Mouse (Mus musculus) small intestine, adult 2 months (tissue): ENCODE data around the gene Tmc5. TPM values are rescaled to one million over a fixed set of nuclear protein-coding genes. Genes with fewer than 3 reads are reported as not detected.

Source experiments
- H3K27ac ChIP-seq: fragments of 200-500 bp; 2 replicates; pipeline ENCODE4 v1.5.1; 2012; ENCODE audit warnings: low read depth, low read length, control low read depth, inconsistent platforms; ENCODE audit not compliant: insufficient read depth
- H3K27me3 ChIP-seq: fragments of 200-500 bp; 2 replicates; pipeline ENCODE4 v1.6.1; 2012; ENCODE audit warnings: mild to moderate bottlenecking, moderate library complexity, low read length, inconsistent platforms; ENCODE audit not compliant: control insufficient read depth, insufficient read depth
- H3K36me3 ChIP-seq: fragments of 200-500 bp; 2 replicates; pipeline ENCODE4 v1.6.1; 2012; ENCODE audit warnings: mild to moderate bottlenecking, low read length, control low read depth, inconsistent platforms; ENCODE audit not compliant: control insufficient read depth, insufficient read depth
- H3K4me1 ChIP-seq: fragments of 200-500 bp; 2 replicates; pipeline ENCODE4 v1.6.1; 2012; ENCODE audit warnings: low read length, inconsistent platforms, mixed read lengths; ENCODE audit not compliant: control insufficient read depth, insufficient read depth, insufficient read length
- H3K4me3 ChIP-seq: fragments of 200-500 bp; 2 replicates; pipeline ENCODE4 v1.5.1; 2012; ENCODE audit warnings: low read depth, mild to moderate bottlenecking, control low read depth, inconsistent platforms, low read length, moderate library complexity
- CTCF ChIP-seq: fragments of 200-500 bp; IDR thresholded peaks from 2 replicates; pipeline ENCODE4 v1.5.1; 2012; ENCODE audit warnings: low read depth, mild to moderate bottlenecking, control low read depth, inconsistent platforms, low read length, moderate library complexity, mixed read lengths; ENCODE audit not compliant: insufficient replicate concordance, insufficient read length; ENCODE audit errors: extremely low read depth
- POLR2A ChIP-seq: fragments of 200-500 bp; IDR thresholded peaks from 2 replicates; pipeline ENCODE4 v1.6.1; 2012; ENCODE audit warnings: low read depth, mild to moderate bottlenecking, control low read depth, inconsistent platforms, low read length, moderate library complexity
- WGBS: fragments of 180-500 bp; shearing (Covaris S2); methylation state at CpG from one replicate; pipeline ENCODE4 v1.1.7; 2018; 5-methylcytosine and 5-hydroxymethylcytosine counted together
- polyA plus RNA-seq: library from polyadenylated mRNA; depleted of rRNA; stranded (reverse); fragments of >200 nt; gene quantifications from 2 replicates; pipeline ENCODE4 v1.2.3, GENCODE M21; 2012

Tmc5 gene
- polyA plus RNA-seq, 1 experiment = 26.4 TPM

DNA sequence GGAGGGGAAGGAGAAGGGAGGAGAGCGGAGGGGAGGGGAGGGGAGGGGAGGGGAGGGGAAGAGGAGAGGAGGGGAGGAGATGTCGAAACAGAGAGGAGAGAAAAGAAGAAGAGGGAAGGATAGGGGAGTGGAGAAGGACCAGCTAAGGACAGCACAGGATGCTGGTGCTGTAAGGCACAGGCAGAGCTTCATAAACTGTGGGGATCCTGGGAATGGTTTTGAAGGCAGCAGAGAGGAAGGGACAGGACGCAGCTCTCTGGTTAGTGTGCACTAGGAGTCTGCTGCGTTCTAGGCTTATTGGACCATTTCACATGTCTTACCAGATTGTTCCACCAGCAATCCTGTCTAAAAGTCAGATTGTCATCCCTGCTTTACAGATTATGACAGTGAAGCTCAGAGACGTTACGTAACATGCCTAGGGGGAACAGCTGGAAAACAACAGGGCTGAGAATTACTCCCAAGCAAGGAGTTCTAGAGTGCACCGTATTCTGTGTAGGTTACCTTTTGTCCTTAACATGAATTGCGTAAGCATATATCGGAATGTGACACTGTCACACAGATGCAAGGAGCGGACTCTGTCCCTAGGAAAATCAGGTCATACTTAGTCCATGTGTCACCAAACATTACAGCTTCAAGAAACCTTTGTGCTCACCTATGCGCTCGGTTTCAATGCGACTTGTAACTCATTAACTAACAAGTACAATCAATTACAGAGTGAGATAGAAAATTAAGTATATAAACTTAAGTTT lies 30.6 kb downstream of the Tmc5 start:
- Histone ChIP-seq H3K27ac (peak overlapping the region; percentile 71), H3K4me3 (no peak overlapping the region), H3K27me3 (no peaks in the 10 kb centered on the region), H3K36me3 (peaks cover 42% of the 10 kb centered on the region), H3K4me1 (peaks cover 11% of the 10 kb centered on the region; the same call in 1 of the 2 replicates)
- no peak for TF ChIP-seq CTCF
- no peak for TF ChIP-seq POLR2A
- 39% methylated on average over 12 of the region's 13 CpGs for WGBS

DNA sequence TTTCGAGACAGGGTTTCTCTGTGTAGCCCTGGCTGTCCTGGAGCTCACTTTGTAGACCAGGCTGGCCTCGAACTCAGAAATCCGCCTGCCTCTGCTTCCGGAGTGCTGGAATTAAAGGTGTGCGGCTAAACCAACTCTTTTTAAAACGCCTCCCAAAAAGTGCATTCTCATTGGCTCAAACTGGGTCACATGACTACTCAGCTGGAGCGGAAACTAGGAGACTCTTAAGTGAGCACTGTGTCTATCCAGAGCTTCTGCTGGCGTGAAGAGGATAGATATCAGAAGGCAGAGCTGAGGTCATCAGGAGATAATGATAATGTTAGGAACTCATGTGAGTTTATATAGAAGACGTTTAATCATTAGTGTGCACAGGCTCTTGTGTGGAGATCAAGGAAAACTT lies 36.0 kb downstream of the Tmc5 start:
- no peak overlapping the region for H3K27ac ChIP-seq
- no peak overlapping the region for H3K4me3 ChIP-seq
- H3K4me1 ChIP-seq = peaks cover 8% of the 10 kb centered on the region; the same call in 1 of the 2 replicates
- WGBS = 81% methylated on average over 9 of the region's 9 CpGs
- no peaks in the 10 kb centered on the region for H3K27me3 ChIP-seq
- peaks cover 40% of the 10 kb centered on the region for H3K36me3 ChIP-seq
- no peak for TF ChIP-seq POLR2A

DNA sequence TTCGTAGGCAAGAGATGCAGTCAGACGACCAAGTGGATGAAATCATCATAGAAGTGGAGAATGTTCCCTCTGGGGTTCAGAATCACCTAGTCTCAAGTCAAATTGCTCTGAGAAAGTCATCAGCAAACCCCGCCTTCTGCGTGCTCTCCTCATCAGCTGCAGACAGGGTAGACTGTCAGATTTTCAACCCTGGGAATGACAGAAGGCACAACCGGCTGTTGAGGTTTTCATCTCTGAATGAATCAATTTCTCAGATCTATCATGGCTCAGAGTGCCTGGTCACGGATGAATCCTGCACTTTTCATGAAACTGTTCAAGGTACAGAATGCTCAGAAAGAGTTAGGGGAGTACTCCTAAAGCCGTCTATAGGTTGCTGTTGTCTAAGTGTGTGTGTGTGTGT lies 36.9 kb downstream of the Tmc5 start:
- WGBS = 89% methylated on average over 7 of the region's 7 CpGs
- no peaks in the 10 kb centered on the region for H3K27me3 ChIP-seq
- H3K4me3 ChIP-seq = no peak overlapping the region
- H3K4me1 ChIP-seq = peaks cover 3% of the 10 kb centered on the region; the same call in 1 of the 2 replicates
- H3K27ac ChIP-seq = no peak overlapping the region
- peaks cover 37% of the 10 kb centered on the region for H3K36me3 ChIP-seq
- TF ChIP-seq CTCF (no peak), POLR2A (no peak)

DNA sequence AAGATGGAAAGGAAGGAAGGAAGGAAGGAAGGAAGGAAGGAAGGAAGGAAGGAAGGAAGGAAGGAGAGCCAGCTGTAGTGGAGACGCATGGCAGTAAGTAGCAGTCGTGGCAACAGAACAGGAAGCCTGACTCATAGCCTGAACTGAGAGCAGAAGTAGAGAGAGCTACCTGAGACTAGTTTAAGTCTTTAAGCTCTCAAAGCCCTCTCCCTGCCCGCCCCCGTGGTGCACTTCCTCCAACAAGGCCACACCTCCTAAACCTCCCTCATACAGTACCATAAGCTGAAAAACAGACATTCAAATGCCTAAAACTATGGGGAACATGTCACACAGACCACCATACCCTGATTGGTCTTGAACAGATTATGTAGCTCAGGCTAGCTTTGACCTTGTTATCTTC lies 40.4 kb downstream of the Tmc5 start:
- no peak for TF ChIP-seq CTCF
- TF ChIP-seq POLR2A = no peak
- H3K27me3 ChIP-seq = no peaks in the 10 kb centered on the region
- H3K4me1 ChIP-seq = no peaks in the 10 kb centered on the region
- H3K36me3 ChIP-seq = peaks cover 44% of the 10 kb centered on the region
- H3K4me3 ChIP-seq = no peak overlapping the region
- 55% methylated on average over 4 of the region's 4 CpGs for WGBS
- no peak overlapping the region for H3K27ac ChIP-seq

DNA sequence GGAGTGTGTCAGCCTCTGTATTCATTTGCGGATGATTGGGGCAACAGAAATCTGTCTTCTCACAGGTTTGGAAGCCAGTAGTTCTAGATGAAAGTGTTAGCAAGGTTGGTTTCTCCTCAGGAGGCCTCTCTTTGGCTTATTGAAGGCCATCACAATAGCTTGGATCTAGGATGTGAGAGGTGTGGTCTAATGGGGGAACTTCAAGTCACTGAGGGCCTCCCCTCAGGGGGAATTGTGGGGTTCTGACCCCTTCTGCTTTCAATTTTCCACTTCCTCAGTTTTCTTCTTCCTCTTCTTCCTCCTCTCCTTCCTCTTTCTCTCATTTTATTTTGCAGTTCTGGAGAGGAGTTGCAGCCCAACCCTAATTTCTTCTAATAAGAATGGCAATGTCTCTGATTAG lies 49.1 kb downstream of the Tmc5 start:
- Histone ChIP-seq H3K27me3 (no peaks in the 10 kb centered on the region), H3K4me1 (no peaks in the 10 kb centered on the region), H3K4me3 (no peak overlapping the region), H3K36me3 (peaks cover 53% of the 10 kb centered on the region), H3K27ac (no peak overlapping the region)
- no peak for TF ChIP-seq CTCF
- 89% methylated on average over 1 of the region's 1 CpGs for WGBS

DNA sequence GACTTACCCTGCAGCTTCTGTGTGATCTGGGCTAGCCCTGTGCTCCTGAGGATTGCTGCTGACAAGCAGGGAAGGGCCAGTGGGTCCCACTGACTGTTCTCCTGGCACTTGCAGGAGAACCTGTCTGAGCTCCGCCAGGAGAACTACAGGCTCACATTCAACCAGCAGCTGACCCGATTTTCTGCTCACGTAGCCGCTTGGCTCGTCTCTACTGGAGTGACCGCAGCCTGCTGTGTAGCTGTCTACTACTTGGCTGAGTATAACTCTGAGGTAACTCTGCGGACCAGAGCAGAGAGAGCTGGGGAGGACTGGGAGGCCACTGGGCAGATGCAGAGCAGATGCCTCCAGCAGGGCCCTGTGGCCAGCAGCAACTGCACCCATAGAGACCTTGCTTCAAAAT lies 52.2 kb downstream of the Tmc5 start:
- H3K36me3 ChIP-seq = peaks cover 54% of the 10 kb centered on the region
- WGBS = 90% methylated on average over 7 of the region's 7 CpGs
- H3K27me3 ChIP-seq = no peaks in the 10 kb centered on the region
- H3K4me3 ChIP-seq = no peak overlapping the region
- no peak for TF ChIP-seq CTCF
- TF ChIP-seq POLR2A = no peak
- no peaks in the 10 kb centered on the region for H3K4me1 ChIP-seq
- no peak overlapping the region for H3K27ac ChIP-seq

DNA sequence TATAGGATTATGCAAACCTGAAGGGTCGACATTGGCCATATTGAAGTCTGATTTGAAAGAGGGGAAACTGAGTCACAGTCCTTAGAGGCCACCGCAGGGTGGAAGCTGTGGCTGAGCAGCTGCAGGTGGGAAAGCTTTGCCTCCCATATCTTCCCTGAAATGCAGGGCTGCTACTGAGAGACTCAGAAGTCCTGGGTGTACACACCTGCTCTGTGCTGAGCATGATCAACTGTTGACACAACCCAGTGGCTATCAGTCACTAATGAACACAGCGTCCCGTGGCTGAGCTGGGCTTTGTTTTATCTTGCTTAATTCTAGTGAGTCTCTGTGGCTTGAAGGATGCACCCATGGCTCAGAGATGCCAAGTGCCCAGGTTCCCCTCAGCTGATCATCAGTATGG lies 53.0 kb downstream of the Tmc5 start:
- TF ChIP-seq POLR2A = no peak
- no peak for TF ChIP-seq CTCF
- Histone ChIP-seq H3K4me1 (no peaks in the 10 kb centered on the region), H3K36me3 (peaks cover 52% of the 10 kb centered on the region), H3K27me3 (no peaks in the 10 kb centered on the region), H3K4me3 (no peak overlapping the region), H3K27ac (no peak overlapping the region)
- WGBS = 63% methylated on average over 4 of the region's 4 CpGs

DNA sequence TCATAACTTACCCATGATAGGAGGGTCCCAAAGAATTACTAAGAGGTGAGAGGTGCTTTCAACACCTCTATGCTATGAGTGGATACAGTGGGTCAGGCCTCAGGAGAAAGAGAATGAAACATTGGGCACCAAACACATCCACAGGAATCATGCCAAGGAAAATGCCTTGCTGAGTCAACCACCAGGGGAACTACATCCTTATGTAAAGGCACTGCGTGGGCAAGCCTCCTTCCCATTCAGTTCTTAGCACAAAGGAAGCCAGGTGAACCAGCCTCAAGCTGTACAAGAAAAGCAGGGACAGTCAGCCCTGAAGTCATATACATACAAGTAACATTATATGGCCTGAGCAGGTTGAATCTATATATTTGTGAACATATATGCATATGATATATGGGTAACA lies 53.8 kb downstream of the Tmc5 start:
- Histone ChIP-seq H3K4me1 (no peaks in the 10 kb centered on the region), H3K27ac (no peak overlapping the region), H3K36me3 (peaks cover 45% of the 10 kb centered on the region), H3K4me3 (no peak overlapping the region), H3K27me3 (no peaks in the 10 kb centered on the region)
- TF ChIP-seq POLR2A = no peak
- TF ChIP-seq CTCF = no peak
- 79% methylated on average over 1 of the region's 1 CpGs for WGBS
